Mouse (Mus musculus) thymus, adult 2 months (tissue): ENCODE results near the gene Calcoco1. TPM values are rescaled to one million over a fixed set of nuclear protein-coding genes. Genes with fewer than 3 reads are reported as not detected.

Experiments
- DNase-seq: peaks from one replicate; pipeline ENCODE4 v3.0.0; 2021
- H3K27ac ChIP-seq: fragments of 200-500 bp; 2 replicates; pipeline ENCODE4 v1.5.1; 2012; ENCODE audit warnings: low read length, control low read depth; ENCODE audit not compliant: control insufficient read depth, insufficient read depth
- H3K27me3 ChIP-seq: fragments of 200-500 bp; 2 replicates; pipeline ENCODE4 v1.6.1; 2012; ENCODE audit warnings: mild to moderate bottlenecking, low read length, moderate library complexity, mixed read lengths; ENCODE audit not compliant: control insufficient read depth, insufficient read depth
- H3K36me3 ChIP-seq: fragments of 200-500 bp; 2 replicates; pipeline ENCODE4 v1.6.1; 2012; ENCODE audit warnings: mild to moderate bottlenecking, low read length, moderate library complexity; ENCODE audit not compliant: control insufficient read depth, insufficient read depth
- H3K4me1 ChIP-seq: fragments of 200-500 bp; replicated peaks from 2 replicates; pipeline ENCODE4 v1.6.1; 2012; ENCODE audit warnings: low read length; ENCODE audit not compliant: control insufficient read depth, insufficient read depth
- H3K4me3 ChIP-seq: fragments of 200-500 bp; 2 replicates; pipeline ENCODE4 v1.5.1; 2012; ENCODE audit warnings: mild to moderate bottlenecking, low read length, control low read depth, moderate library complexity; ENCODE audit not compliant: control insufficient read depth, insufficient read depth
- CTCF ChIP-seq: fragments of 200-500 bp; IDR thresholded peaks from 2 replicates; pipeline ENCODE4 v1.5.1; 2012; ENCODE audit warnings: mild to moderate bottlenecking, control low read depth, low read length, moderate library complexity, borderline replicate concordance; ENCODE audit not compliant: control insufficient read depth, poor library complexity, insufficient read depth; ENCODE audit errors: extremely low read depth
- POLR2A ChIP-seq: fragments of 200-500 bp; IDR thresholded peaks from 2 replicates; pipeline ENCODE4 v1.6.1; 2012; ENCODE audit warnings: mild to moderate bottlenecking, low read length, control low read depth, moderate library complexity; ENCODE audit not compliant: control insufficient read depth, poor library complexity, insufficient read depth; ENCODE audit errors: extremely low read depth
- WGBS: fragments of 180-500 bp; shearing (Covaris S2); methylation state at CpG from one replicate; pipeline ENCODE4 v1.1.7; 2018; 5-methylcytosine and 5-hydroxymethylcytosine counted together
- polyA plus RNA-seq: library from polyadenylated mRNA; depleted of rRNA; stranded (reverse); fragments of >200 nt; gene quantifications from 2 replicates; pipeline ENCODE4 v1.2.3, GENCODE M21; 2012

The Calcoco1 gene
- polyA plus RNA-seq, 1 experiment = 77.5 TPM

DNA sequence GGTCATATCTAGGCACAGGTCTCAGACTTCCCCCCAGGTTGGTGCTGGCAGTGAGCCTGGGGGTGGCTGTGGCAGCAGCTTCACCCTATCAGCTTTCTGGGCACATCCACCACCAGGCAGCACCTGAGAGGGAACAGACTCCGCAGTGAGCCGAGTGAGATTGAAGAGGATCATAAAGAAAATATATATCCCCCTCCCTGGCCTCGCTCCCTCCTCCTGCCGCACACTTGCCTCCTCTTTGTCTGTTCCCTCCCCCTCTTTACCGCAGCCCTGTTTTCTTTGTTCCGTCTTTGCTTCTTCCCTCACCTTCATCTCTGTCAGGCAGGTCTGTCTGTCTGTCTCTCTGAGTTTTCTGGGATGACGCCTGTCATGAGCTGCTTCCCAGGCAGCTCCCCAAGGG, 32.4 kb upstream of the Calcoco1 start:
- 58% methylated on average over 7 of the region's 7 CpGs for WGBS
- no peaks in the 10 kb centered on the region for H3K4me1 ChIP-seq
- no peak for TF ChIP-seq POLR2A
- TF ChIP-seq CTCF = no peak
- DNase-seq = no peak
- H3K27ac ChIP-seq = no peak overlapping the region
- no peaks in the 10 kb centered on the region for H3K36me3 ChIP-seq
- no peak overlapping the region for H3K4me3 ChIP-seq
- H3K27me3 ChIP-seq = no peaks in the 10 kb centered on the region; the same call in 1 of the 2 replicates

DNA sequence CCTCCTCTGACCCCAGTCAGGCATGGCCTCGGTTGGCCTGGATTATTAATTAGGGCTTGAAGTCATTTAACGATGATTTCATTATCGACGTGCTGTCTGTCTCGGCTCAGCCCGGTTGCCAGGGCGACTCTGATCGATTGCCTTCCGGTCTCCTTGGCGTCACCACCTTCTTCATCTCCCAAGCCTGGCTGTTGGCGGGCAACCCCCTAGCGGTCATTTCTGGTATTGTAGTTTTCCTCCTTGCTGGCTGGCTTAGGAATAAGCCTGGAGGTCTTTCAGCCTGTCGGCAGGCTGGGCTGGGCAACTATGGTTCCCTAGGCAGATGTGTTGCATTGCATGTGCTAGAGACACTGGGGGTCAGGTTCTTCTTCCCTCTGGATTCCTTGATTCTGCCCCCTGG, 31.2 kb upstream of the Calcoco1 start:
- DNase-seq = peak; percentile 46
- Histone ChIP-seq H3K36me3 (no peaks in the 10 kb centered on the region), H3K27me3 (no peaks in the 10 kb centered on the region; the same call in 1 of the 2 replicates), H3K27ac (no peak overlapping the region), H3K4me1 (no peaks in the 10 kb centered on the region), H3K4me3 (no peak overlapping the region)
- TF ChIP-seq POLR2A = no peak
- TF ChIP-seq CTCF = peak; percentile 81; the same call in 1 of the 2 replicates
- 24% methylated on average over 13 of the region's 13 CpGs for WGBS

DNA sequence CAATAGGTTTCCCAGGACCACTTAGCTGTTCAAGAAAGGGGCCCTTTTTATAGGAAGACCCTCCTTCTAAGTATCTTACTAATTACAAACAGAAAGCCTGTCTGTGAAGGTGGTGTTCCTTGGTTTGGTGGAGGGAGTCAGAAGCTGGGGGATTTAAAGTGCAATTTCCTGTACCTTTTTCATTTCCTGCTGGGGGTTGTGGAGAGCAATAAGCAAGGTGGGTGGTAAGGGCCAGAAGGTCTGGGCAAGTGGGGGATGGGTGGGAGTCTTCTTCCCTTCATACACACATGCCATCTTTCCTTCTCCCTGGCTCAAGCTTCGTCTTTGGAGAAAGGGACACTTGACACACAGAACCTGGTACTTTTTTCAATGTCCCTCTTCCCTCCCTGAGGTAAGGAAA, 30.2 kb upstream of the Calcoco1 start:
- 54% methylated on average over 1 of the region's 1 CpGs for WGBS
- DNase-seq = no peak
- no peaks in the 10 kb centered on the region for H3K4me1 ChIP-seq
- no peak overlapping the region for H3K4me3 ChIP-seq
- no peaks in the 10 kb centered on the region for H3K36me3 ChIP-seq
- TF ChIP-seq POLR2A = no peak
- no peak for TF ChIP-seq CTCF
- H3K27me3 ChIP-seq = peaks cover 5% of the 10 kb centered on the region
- no peak overlapping the region for H3K27ac ChIP-seq

DNA sequence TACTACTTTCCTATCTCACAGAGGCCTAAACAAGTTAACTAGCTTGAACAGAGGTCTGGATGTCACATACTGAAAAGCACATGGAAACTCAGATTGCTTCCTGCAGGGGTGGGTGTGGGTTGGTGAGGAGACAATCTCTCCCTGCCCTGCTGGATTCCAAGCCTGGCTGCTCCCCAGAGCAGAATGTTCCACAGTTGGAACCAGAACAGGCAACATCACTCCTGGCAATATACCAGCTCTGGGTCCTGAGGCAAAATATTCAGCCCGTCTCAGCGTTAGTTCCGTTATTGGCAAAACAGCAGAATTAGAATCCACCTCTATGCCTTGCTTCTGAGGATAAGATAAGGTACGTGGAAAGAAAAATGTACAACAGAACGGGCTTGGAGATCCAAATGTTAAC, 28.3 kb upstream of the Calcoco1 start:
- Histone ChIP-seq H3K4me3 (no peak overlapping the region), H3K4me1 (no peaks in the 10 kb centered on the region; the same call in 1 of the 2 replicates), H3K27ac (no peak overlapping the region), H3K27me3 (peaks cover 14% of the 10 kb centered on the region), H3K36me3 (no peaks in the 10 kb centered on the region)
- TF ChIP-seq POLR2A (no peak), CTCF (no peak)
- no peak for DNase-seq
- WGBS = 89% methylated on average over 5 of the region's 5 CpGs

DNA sequence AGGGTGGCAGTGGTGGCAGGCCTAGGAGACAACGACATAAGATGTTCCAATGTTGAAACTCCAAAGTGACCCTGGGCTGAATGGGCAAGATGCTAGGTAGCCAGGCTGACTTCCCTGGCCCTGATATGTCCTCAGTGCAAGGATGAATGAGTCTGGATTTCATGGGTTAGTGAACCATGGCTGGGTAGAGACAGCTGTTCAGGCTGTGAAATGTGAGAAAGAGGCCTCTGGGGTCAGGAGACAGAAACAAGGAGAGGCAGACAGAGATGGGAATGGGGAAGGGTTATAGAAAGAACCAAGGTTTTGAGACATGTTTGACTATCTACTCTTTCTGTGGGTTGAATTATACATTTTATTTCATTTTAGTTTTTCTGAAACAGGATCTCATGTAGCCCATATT, 27.1 kb upstream of the Calcoco1 start:
- Histone ChIP-seq H3K4me3 (no peak overlapping the region), H3K27me3 (peaks cover 22% of the 10 kb centered on the region), H3K36me3 (no peaks in the 10 kb centered on the region), H3K4me1 (no peaks in the 10 kb centered on the region; the same call in 1 of the 2 replicates), H3K27ac (no peak overlapping the region)
- WGBS = 95% methylated on average over 1 of the region's 1 CpGs
- no peak for DNase-seq
- no peak for TF ChIP-seq CTCF

DNA sequence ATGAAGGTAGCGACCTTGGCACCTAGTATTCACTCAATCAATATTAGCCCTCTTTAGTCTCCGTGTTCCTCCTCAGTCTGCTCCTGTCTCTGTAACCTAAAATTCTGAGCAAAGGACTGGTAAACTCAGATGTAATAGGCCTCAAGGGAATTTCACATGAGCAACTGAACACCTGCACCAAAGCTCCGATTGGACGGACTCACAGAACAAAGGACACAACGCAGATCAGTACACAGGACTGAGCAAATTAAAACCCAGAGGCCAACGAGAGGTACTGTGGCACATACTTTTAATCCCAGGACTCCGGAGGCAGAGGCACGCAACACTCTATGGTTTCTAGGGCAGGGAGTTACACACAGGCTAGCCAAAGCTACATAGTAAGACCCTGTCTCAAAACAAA, 25.9 kb upstream of the Calcoco1 start:
- Histone ChIP-seq H3K36me3 (no peaks in the 10 kb centered on the region), H3K4me3 (no peak overlapping the region), H3K27me3 (peaks cover 26% of the 10 kb centered on the region), H3K27ac (no peak overlapping the region), H3K4me1 (no peaks in the 10 kb centered on the region; the same call in 1 of the 2 replicates)
- TF ChIP-seq CTCF (no peak), POLR2A (no peak)
- 62% methylated on average over 8 of the region's 8 CpGs for WGBS
- no peak for DNase-seq

DNA sequence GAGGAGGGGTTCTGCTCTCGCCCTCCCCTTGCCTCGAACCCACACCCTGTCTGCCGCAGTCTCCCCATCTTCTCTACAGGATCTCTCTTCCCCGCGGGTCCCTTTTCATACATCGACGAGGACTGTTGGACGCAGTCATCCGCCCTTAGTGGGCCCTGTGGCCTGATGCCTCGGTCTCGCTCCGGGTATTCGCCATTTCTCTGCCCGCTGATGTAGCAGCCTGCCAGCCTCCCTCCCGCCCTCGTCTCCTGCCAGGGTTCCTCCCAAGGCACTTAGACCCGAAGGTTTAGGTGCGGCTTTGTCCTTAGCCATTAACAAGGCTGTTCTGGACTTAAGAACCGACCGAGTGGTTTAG, 25.3 kb upstream of the Calcoco1 start:
- no peak for TF ChIP-seq POLR2A
- TF ChIP-seq CTCF = no peak
- H3K27ac ChIP-seq = no peak overlapping the region
- no peaks in the 10 kb centered on the region; the same call in 1 of the 2 replicates for H3K4me1 ChIP-seq
- 3% methylated on average over 20 of the region's 20 CpGs for WGBS
- DNase-seq = no peak
- peaks cover 26% of the 10 kb centered on the region for H3K27me3 ChIP-seq
- H3K4me3 ChIP-seq = no peak overlapping the region
- no peaks in the 10 kb centered on the region for H3K36me3 ChIP-seq
